Mouse (Mus musculus) c-Kit-negative CD71-positive TER-119-positive erythroid progenitor cells, embryonic 14.5 days (primary cell): ENCODE measurements around the gene Fbxo3.
"Not testable (repeated sequence)": the region's sequence is repeated elsewhere in the genome, so short reads cannot be mapped to it uniquely, and the experiment has no call there.

Experiments
- DNase-seq: peaks from one replicate; pipeline ENCODE4 v3.0.0-alpha.2; 2013; ENCODE audit warnings: low read depth, low spot score

Gene Fbxo3

GRCm38 (mm10) chr2:104036316-104036715 is 8.8 kb downstream of the Fbxo3 start:
- no peak for DNase-seq

- no peak for DNase-seq
Observed at GRCm38 (mm10) chr2:104038236-104038635, 10.7 kb downstream of the Fbxo3 start.

- DNase-seq, result no peak
Observed at GRCm38 (mm10) chr2:104041632-104042031, 14.1 kb downstream of the Fbxo3 start.

- no peak for DNase-seq
Observed at GRCm38 (mm10) chr2:104042766-104043165, 15.2 kb downstream of the Fbxo3 start.

- no peak for DNase-seq
Observed at GRCm38 (mm10) chr2:104043624-104044478, 16.3 kb downstream of the Fbxo3 start.

- DNase-seq, result no peak
Observed at GRCm38 (mm10) chr2:104044479-104045080, 17.1 kb downstream of the Fbxo3 start.

GRCm38 (mm10) chr2:104058381-104058780 is 30.9 kb downstream of the Fbxo3 start:
- no peak for DNase-seq

- no peak for DNase-seq
Observed at GRCm38 (mm10) chr2:104058954-104059353, 31.4 kb downstream of the Fbxo3 start.

- DNase-seq, result no peak
Observed at GRCm38 (mm10) chr2:104059786-104060185, 32.3 kb downstream of the Fbxo3 start.

GRCm38 (mm10) chr2:104060996-104061395 is 33.5 kb downstream of the Fbxo3 start:
- no peak for DNase-seq

GRCm38 (mm10) chr2:104062665-104063064 is 35.1 kb downstream of the Fbxo3 start:
- no peak for DNase-seq

GRCm38 (mm10) chr2:104064152-104064551 is 36.6 kb downstream of the Fbxo3 start:
- no peak for DNase-seq

- DNase-seq, result not testable (repeated sequence)
Observed at GRCm38 (mm10) chr2:104065526-104065925, 38.0 kb downstream of the Fbxo3 start, which contains the start of gene Gm10912. TSS of gene Gm10912 (plus strand) at chr2:104065826.

GRCm38 (mm10) chr2:104068450-104068849 is 40.9 kb downstream of the Fbxo3 start, which contains the start of gene Gm10799:
TSS of gene Gm10799 (minus strand) at chr2:104068550.
- DNase-seq, result not testable (repeated sequence)

- DNase-seq, result peak; percentile 63
Observed at GRCm38 (mm10) chr2:104069704-104070185, 42.2 kb downstream of the Fbxo3 start, which contains the start of gene Cd59b. TSS of gene Cd59b (plus strand) at chr2:104069849.

GRCm38 (mm10) chr2:104078285-104078684 is 50.8 kb downstream of the Fbxo3 start:
- not testable (repeated sequence) for DNase-seq

- not testable (repeated sequence) for DNase-seq
Observed at GRCm38 (mm10) chr2:104081436-104082050, 54.0 kb downstream of the Fbxo3 start.

GRCm38 (mm10) chr2:104082474-104082873 is 55.0 kb downstream of the Fbxo3 start:
- DNase-seq, result no peak

GRCm38 (mm10) chr2:104084027-104084426 is 56.5 kb downstream of the Fbxo3 start:
- DNase-seq, result not testable (repeated sequence)

- DNase-seq, result not testable (repeated sequence)
Observed at GRCm38 (mm10) chr2:104087562-104087961, 60.0 kb downstream of the Fbxo3 start.

- no peak for DNase-seq
Observed at GRCm38 (mm10) chr2:104093305-104093704, 65.8 kb downstream of the Fbxo3 start.

- DNase-seq, result peak; percentile 93
Observed at GRCm38 (mm10) chr2:104095741-104096213, 68.3 kb downstream of the Fbxo3 start, which contains the start of gene Cd59a. TSS of gene Cd59a (plus strand) at chr2:104095801.
